Mouse (Mus musculus) bone marrow macrophage, adult 2 months (primary cell): ENCODE measurements around the gene Fbxo2.

Experiments used
- CTCF ChIP-seq: IDR thresholded peaks from 2 replicates; pipeline ENCODE4 v1.5.1; 2012; ENCODE audit warnings: low read depth, mild to moderate bottlenecking, low read length, moderate library complexity
- POLR2A ChIP-seq: IDR thresholded peaks from 2 replicates; pipeline ENCODE4 v1.6.1; 2012; ENCODE audit warnings: mild to moderate bottlenecking, low read depth, low read length, borderline replicate concordance

GRCm38 (mm10) chr4:148169586-148169985 lies 9.2 kb downstream of the Fbxo2 start:
- TF ChIP-seq CTCF: no peak
- no peak for TF ChIP-seq POLR2A
